ENCODE assay signal across 13 mouse cellular contexts in the genomic region with DNA sequence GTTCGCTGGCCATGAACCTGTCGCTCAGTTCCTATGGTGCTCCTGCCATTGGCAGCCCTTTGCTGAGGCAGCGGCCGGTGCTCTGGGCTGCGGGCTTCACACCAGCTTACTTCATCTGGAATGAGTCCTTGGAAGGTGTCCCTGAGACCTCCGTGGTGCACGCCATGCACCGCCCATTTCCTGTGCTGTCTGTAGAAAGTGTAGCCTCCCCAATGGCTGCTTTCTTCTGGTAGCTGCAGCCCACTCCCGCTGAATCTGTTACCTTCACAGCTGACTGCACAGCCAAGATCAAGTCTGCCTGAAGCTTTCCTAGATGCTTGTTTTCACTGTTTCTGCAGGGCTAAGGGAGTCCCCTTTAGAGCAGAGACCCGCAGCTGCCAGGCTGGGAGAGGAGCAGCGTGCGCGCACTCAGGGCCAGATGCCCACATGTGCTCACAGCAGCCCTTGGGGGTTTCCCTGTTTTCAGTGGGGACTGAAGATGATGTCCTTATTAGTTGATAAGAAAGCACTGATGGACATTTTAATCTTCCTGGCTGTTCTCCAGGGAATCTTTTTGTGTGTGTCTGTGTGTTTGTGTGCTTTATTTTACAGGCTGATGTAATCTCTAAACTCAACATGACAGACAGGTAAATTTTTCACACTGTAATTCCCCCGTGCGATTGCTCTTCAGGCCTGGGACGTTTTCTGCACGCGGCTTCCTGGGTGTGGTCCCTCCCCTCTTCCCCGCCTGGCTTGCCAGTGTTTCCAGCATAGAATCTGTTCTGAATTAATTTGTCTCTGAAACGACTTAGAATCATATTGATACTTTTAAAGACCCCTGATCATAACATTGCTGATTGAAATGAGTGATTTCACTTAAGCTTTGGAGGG. TPM values are rescaled to one million over a fixed set of nuclear protein-coding genes. Genes with fewer than 3 reads are reported as not detected.
DNase-seq lines count a peak whose midpoint lies in the region; ATAC-seq and TF ChIP-seq lines count a peak whose summit lies in the region.
"Had no signal": no experiment of that assay in that cellular context is flagged by ENCODE, and none has a peak within 500 bp of the region (broad histone marks: within the 10 kb centered on the region; RNA-seq: fewer than 3 reads in every experiment).

No protein-coding gene starts in this region.

- H3K4me1 ChIP-seq in kidney, postnatal 0 days (replicated peaks; ENCODE audit: insufficient read depth, low read length) = peaks cover 9% of the 10 kb centered on the region; the same call in 1 of the 2 replicates
- H3K4me1 ChIP-seq: neural tube, embryonic 12.5 days had no signal

- ATAC-seq in kidney, postnatal 0 days (replicated peaks; ENCODE audit: low FRiP score, low read depth) = peak; percentile 57; the same call in 1 of the 2 replicates

- H3K27me3 ChIP-seq in kidney, postnatal 0 days (ENCODE audit: insufficient read depth, low read length) = no peaks in the 10 kb centered on the region
- H3K27me3 ChIP-seq: neural tube, embryonic 12.5 days had no signal

- no peak overlapping the region for H3K9ac ChIP-seq in kidney, postnatal 0 days (ENCODE audit: low read depth, low read length)
- H3K9ac ChIP-seq: neural tube, embryonic 12.5 days had no signal

- peak overlapping the region; percentile 76; the same call in 1 of the 2 replicates for H3K27ac ChIP-seq in kidney, postnatal 0 days
- H3K27ac ChIP-seq: macrophage; neural tube, embryonic 12.5 days; stomach, postnatal 0 days had no signal

- TF ChIP-seq CTCF in kidney, postnatal 0 days (IDR thresholded peaks at IDR 0.05; ENCODE audit: low read depth) = no peak

- H3K4me3 ChIP-seq in kidney, postnatal 0 days (replicated peaks; ENCODE audit: low read depth, low read length) = no peak overlapping the region
- H3K4me3 ChIP-seq: neural tube, embryonic 12.5 days had no signal

- H3K36me3 ChIP-seq in kidney, postnatal 0 days (ENCODE audit: insufficient read depth, low read length) = peaks cover 36% of the 10 kb centered on the region; the same call in 1 of the 2 replicates

- H3K4me2 ChIP-seq in kidney, postnatal 0 days (ENCODE audit: low read length) = no peak overlapping the region
- H3K4me2 ChIP-seq: neural tube, embryonic 12.5 days had no signal

- WGBS in kidney, postnatal 0 days = 40% methylated on average over 20 of the region's 20 CpGs

- peak; percentile 57 for DNase-seq in cerebellum, postnatal 14 days
- no peak for DNase-seq in cerebellum, adult 11-12 months
- DNase-seq in kidney, postnatal 0 days (ENCODE audit: low spot score) = peak; percentile 72
- DNase-seq in kidney, adult 9 months = no peak
- DNase-seq in Muller cell, postnatal 12 days (ENCODE audit: inconsistent ontology term) = peak; percentile 20
- peak; percentile 56 for DNase-seq in kidney, postnatal 14 days
- no peak for DNase-seq in frontal cortex, adult 2 months (ENCODE audit: extremely low spot score in 1 of 2, low spot score in 1 of 2)
- no peak for DNase-seq in right cerebral cortex, postnatal 36 days (ENCODE audit: low spot score in 2 of 2)
- DNase-seq: B cell, adult 2 months; gastrocnemius, postnatal 36 days had no signal

- no peaks in the 10 kb centered on the region for H3K9me3 ChIP-seq in kidney, postnatal 0 days (replicated peaks; ENCODE audit: low read length)
- H3K9me3 ChIP-seq: neural tube, embryonic 12.5 days had no signal

RNA-seq across cellular contexts. Expression of gene Slc9a8, which starts 24.6 kb away (rescaled TPM):
- 14.2 and 15.5 TPM in 2 replicates for polyA plus RNA-seq in kidney, postnatal 0 days (2015; fragmentation: Nextera tagmentation; extraction: Ambion mirVana)
- 47.3 and 49.6 TPM in 2 replicates for polyA plus RNA-seq in frontal cortex, adult 2 months (2012; rRNA removed)

RNA-seq across cellular contexts. Expression of gene Rnf114, which starts 46.3 kb away (rescaled TPM):
- 77.0 and 78.7 TPM in 2 replicates for polyA plus RNA-seq in kidney, postnatal 0 days (2015; fragmentation: Nextera tagmentation; extraction: Ambion mirVana)
- polyA plus RNA-seq in frontal cortex, adult 2 months (2012; rRNA removed) = 104 and 107 TPM in 2 replicates

RNA-seq across cellular contexts. Expression of gene Spata2, which starts 46.5 kb away (rescaled TPM):
- 14.3 and 15.5 TPM in 2 replicates for polyA plus RNA-seq in kidney, postnatal 0 days (2015; fragmentation: Nextera tagmentation; extraction: Ambion mirVana)
- polyA plus RNA-seq in frontal cortex, adult 2 months (2012; rRNA removed) = 53.1 and 58.6 TPM in 2 replicates

Comparison
In these comparisons a context has a peak if more than half of its experiments do, and no peak if none do; other contexts are left out.
1. DNase-seq: peak in cerebellum, postnatal 14 days (2 of 2), kidney, postnatal 0 days (single experiment), Muller cell, postnatal 12 days (single experiment) and kidney, postnatal 14 days (single experiment); none in cerebellum, adult 11-12 months (single experiment), kidney, adult 9 months (single experiment), frontal cortex, adult 2 months (0 of 2) and right cerebral cortex, postnatal 36 days (0 of 2).